25 mouse cellular contexts compared by ENCODE assay signal in the genomic region with DNA sequence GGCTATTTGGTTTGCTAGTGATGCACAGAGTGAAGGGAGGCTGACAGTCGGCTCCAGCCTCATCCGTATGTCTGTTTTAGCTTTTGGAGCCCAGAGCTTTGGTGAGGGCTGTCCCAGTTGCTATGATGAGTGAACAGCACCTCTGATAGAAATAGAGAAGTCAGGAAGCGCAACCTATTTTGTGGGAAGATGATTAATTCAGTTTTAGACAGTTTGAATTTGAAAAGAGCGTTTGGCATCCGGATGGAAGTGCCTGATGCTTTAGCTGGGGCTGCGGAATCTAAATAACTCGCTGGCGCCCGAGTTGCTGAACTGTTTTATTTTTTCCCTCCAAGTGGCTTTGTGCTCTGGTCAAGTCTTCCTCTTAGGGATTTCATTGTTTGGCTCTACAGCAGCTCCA.
A peak's percentile ranks its signal among the peaks of the same experiment; 100 is the strongest.
DNase-seq lines count a peak whose midpoint lies in the region; ATAC-seq lines count a peak whose summit lies in the region.
"Had no signal": no experiment of that assay in that cellular context is flagged by ENCODE, and none has a peak within 500 bp of the region (broad histone marks: within the 10 kb centered on the region; RNA-seq: fewer than 3 reads in every experiment).

No protein-coding gene starts in this region.

- no peaks in the 10 kb centered on the region for H3K9me3 ChIP-seq in limb, embryonic 10.5 days (replicated peaks)
- H3K9me3 ChIP-seq: embryonic facial prominence, embryonic 13.5 days; forebrain, embryonic 12.5 days; heart, embryonic 15.5 days; hindbrain, embryonic 10.5 days had no signal

- no peak overlapping the region for H3K27ac ChIP-seq in limb, embryonic 10.5 days
- H3K27ac ChIP-seq: embryonic facial prominence, embryonic 13.5 days; forebrain, embryonic 12.5 days; heart, adult 2 months; heart, embryonic 15.5 days; hindbrain, embryonic 10.5 days; hindbrain, embryonic 14.5 days had no signal

- H3K27me3 ChIP-seq in limb, embryonic 10.5 days (ENCODE audit: low read depth, poor library complexity, severe bottlenecking), result no peaks in the 10 kb centered on the region
- H3K27me3 ChIP-seq: embryonic facial prominence, embryonic 13.5 days; forebrain, embryonic 12.5 days; heart, embryonic 15.5 days had no signal

- 86% methylated on average over 9 of the region's 9 CpGs for WGBS in limb, embryonic 10.5 days

- no peaks in the 10 kb centered on the region for H3K4me1 ChIP-seq in limb, embryonic 10.5 days
- H3K4me1 ChIP-seq: embryonic facial prominence, embryonic 13.5 days; forebrain, embryonic 12.5 days; heart, embryonic 15.5 days; hindbrain, embryonic 10.5 days had no signal

- H3K36me3 ChIP-seq in limb, embryonic 10.5 days, result no peaks in the 10 kb centered on the region
- H3K36me3 ChIP-seq: embryonic facial prominence, embryonic 13.5 days; forebrain, embryonic 12.5 days; G1E; heart, embryonic 15.5 days; hindbrain, embryonic 10.5 days had no signal

- no peak for DNase-seq in frontal cortex, postnatal 10 days (ENCODE audit: low spot score in 2 of 2)
- peak; percentile 9 to 62 for DNase-seq in layer of hippocampus, adult 18-20 months (ENCODE audit: low spot score in 2 of 2)
- no peak for DNase-seq in layer of hippocampus, postnatal 10 days (ENCODE audit: low spot score in 2 of 2)
- peak; percentile 14 to 20 for DNase-seq in layer of hippocampus, adult 8-10 months (ENCODE audit: low spot score in 2 of 2)
- peak; percentile 10 to 21 for DNase-seq in layer of hippocampus, postnatal 36 days
- DNase-seq in limb, embryonic 10.5 days (ENCODE audit: low spot score), result no peak
- DNase-seq in ovary, postnatal 10 days (ENCODE audit: low spot score), result no peak
- DNase-seq: adrenal gland, adult 8-10 months; adrenal gland, postnatal 36 days; B cell, adult 2 months; cerebellum, adult 11-12 months; cerebellum, adult 9-10 months; cerebellum, postnatal 25 days; gastrocnemius, postnatal 10 days; heart, adult 2 months; heart, postnatal 14 days had no signal

- H3K4me3 ChIP-seq in limb, embryonic 10.5 days, result no peak overlapping the region
- H3K4me3 ChIP-seq: embryonic facial prominence, embryonic 13.5 days; forebrain, embryonic 12.5 days; heart, adult 2 months; heart, embryonic 15.5 days; hindbrain, embryonic 10.5 days had no signal

- ATAC-seq in frontal cortex, adult (ENCODE audit: low TSS enrichment), result peak; percentile 79; the same call in 1 of the 2 replicates
- ATAC-seq: CD4-positive, CD25-positive, alpha-beta regulatory T cell, adult 4 months; forebrain, embryonic 16.5 days had no signal

Comparison
In these comparisons a context has a peak if more than half of its experiments do, and no peak if none do; other contexts are left out.
1. DNase-seq: peak in layer of hippocampus, adult 18-20 months (2 of 2), layer of hippocampus, adult 8-10 months (2 of 2) and layer of hippocampus, postnatal 36 days (2 of 2); none in frontal cortex, postnatal 10 days (0 of 2), layer of hippocampus, postnatal 10 days (0 of 2), limb, embryonic 10.5 days (single experiment) and ovary, postnatal 10 days (single experiment).